Mouse (Mus musculus): Measurements from ENCODE around the gene Myo5a.

DNA sequence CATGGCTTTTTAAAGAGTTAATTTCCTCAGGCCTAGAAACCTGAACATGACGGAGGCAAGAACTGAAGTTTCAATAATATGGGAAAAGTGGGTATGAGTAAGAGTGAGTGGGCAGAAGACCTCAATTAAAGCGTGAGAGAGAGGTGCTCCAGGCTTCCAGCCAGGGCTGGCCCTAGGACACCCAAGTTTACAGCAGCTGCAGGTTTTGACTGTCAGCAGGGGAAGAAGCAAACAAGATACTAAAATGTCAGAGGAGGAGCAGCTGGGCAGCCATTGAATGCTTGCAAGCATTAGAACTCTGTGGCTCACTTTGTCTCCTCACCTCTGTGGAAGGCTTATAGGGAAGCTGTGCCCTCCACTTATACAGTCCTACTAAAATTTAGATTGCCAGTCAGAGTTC is 17.0 kb downstream of the Myo5a start:
- TF ChIP-seq POLR2A (IDR thresholded peaks at IDR 0.05; ENCODE audit: borderline replicate concordance, insufficient read depth, low read length) (no peak), CTCF (IDR thresholded peaks at IDR 0.05; ENCODE audit: borderline replicate concordance, insufficient read depth, low read depth, low read length) (no peak)

All from cerebellum, adult 2 months (tissue).